Mouse (Mus musculus) stomach, embryonic 15.5 days (tissue): ENCODE measurements around the gene Commd1. TPM values are rescaled to one million over a fixed set of nuclear protein-coding genes. Genes with fewer than 3 reads are reported as not detected.

ENCODE experiments used
- ATAC-seq: fragments of 200-750 bp; cut with Nextera tagmentation; 2 replicates; pipeline ENCODE4 v1.8.0; 2017; ENCODE audit warnings: low read depth, moderate number of reproducible peaks, moderate TSS enrichment; ENCODE audit not compliant: insufficient read depth, low FRiP score
- H3K27ac ChIP-seq: fragments of 300-500 bp; sonication (generic); 2 replicates; pipeline ENCODE4 v1.5.1; 2015; ENCODE audit warnings: mild to moderate bottlenecking, inconsistent platforms
- H3K27me3 ChIP-seq: fragments of 300-500 bp; sonication (generic); replicated peaks from 2 replicates; pipeline ENCODE4 v1.6.1; 2015; ENCODE audit warnings: inconsistent platforms
- H3K36me3 ChIP-seq: fragments of 300-500 bp; sonication (generic); 2 replicates; pipeline ENCODE4 v1.6.1; 2015; ENCODE audit warnings: inconsistent platforms
- H3K4me1 ChIP-seq: fragments of 300-500 bp; sonication (generic); 2 replicates; pipeline ENCODE4 v1.6.1; 2015; ENCODE audit warnings: inconsistent platforms
- H3K4me2 ChIP-seq: fragments of 300-500 bp; sonication (generic); 2 replicates; pipeline ENCODE4 v1.6.1; 2015; ENCODE audit warnings: mild to moderate bottlenecking, inconsistent platforms
- H3K4me3 ChIP-seq: fragments of 300-500 bp; sonication (generic); replicated peaks from 2 replicates; pipeline ENCODE4 v1.5.1; 2015; ENCODE audit warnings: inconsistent platforms
- H3K9ac ChIP-seq: fragments of 300-500 bp; sonication (generic); 2 replicates; pipeline ENCODE4 v1.6.1; 2015; ENCODE audit warnings: inconsistent platforms
- H3K9me3 ChIP-seq: fragments of 300-500 bp; sonication (generic); 2 replicates; pipeline ENCODE4 v1.6.1; 2016; ENCODE audit warnings: inconsistent platforms
- WGBS: fragments of 180-500 bp; shearing (Covaris S2); methylation state at CpG from one replicate; pipeline ENCODE4 v1.1.7; 2015; 5-methylcytosine and 5-hydroxymethylcytosine counted together
- polyA plus RNA-seq: library from polyadenylated mRNA; unstranded; fragments of >200 nt; fragmentation: Nextera tagmentation; extraction: Ambion mirVana; gene quantifications from 2 replicates; pipeline ENCODE4 v1.2.1, GENCODE M21; 2015

Commd1 gene
- polyA plus RNA-seq, 1 experiment from 2014 or later: 368 TPM

DNA sequence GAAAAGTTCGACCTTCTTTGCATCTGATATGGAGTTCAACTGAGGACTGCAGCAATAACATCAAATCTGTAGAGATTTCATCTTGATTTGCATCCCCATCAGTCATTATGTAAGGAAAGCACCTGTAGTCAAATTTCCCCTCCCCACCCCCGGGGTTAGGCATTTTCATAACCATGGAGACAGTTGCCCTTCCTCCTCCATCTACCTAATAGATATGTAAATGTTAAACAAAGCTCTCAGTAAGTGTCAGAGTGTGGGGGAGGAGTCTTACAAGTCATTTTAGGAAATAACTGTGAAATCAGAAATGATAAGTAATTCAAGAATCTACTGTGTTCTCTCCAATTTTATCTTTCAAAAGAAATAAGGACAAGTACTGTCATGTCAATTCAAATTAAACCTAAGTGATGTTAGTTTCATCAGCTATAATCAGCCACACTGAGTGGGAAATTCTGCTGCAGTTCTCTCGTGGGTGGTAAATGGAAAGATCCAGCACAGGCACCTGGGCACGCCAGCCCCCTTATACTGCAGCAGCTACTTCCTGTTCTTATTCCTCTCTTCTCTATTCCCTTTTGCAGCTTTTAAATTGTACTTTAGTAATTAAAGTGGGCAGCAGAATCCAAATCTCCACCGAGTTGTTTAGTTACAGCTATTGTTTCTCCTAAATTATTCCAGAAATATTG lies 45.6 kb downstream of the Commd1 start:
- no peak for ATAC-seq
- Histone ChIP-seq H3K36me3 (no peaks in the 10 kb centered on the region), H3K27ac (no peak overlapping the region), H3K4me3 (no peak overlapping the region), H3K27me3 (no peaks in the 10 kb centered on the region), H3K9ac (no peak overlapping the region), H3K9me3 (no peaks in the 10 kb centered on the region), H3K4me1 (no peaks in the 10 kb centered on the region), H3K4me2 (no peak overlapping the region)
- WGBS: 62% methylated on average over 5 of the region's 5 CpGs

DNA sequence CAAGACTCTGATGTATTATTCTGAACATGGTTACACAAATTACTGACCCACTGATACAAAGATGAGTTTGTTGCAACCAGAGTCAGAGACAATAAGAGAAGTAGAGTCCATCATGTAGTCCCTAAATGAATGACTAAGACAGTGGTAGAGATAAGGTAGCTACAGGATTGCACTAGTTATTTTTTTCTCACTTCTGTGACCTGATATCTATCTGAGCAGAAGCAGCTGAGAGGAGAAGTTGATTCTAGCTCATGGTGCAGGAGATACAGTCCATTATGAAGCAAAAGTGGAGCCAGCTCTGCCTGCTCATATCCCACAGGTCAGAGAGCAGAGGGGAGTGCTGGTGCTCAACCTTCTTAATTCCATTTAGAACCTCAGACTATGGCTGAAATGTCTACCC lies 50.0 kb downstream of the Commd1 start:
- Histone ChIP-seq H3K27me3 (no peaks in the 10 kb centered on the region), H3K27ac (no peak overlapping the region), H3K4me1 (no peaks in the 10 kb centered on the region), H3K4me2 (no peak overlapping the region), H3K36me3 (no peaks in the 10 kb centered on the region), H3K4me3 (no peak overlapping the region), H3K9ac (no peak overlapping the region), H3K9me3 (no peaks in the 10 kb centered on the region)
- ATAC-seq: no peak

DNA sequence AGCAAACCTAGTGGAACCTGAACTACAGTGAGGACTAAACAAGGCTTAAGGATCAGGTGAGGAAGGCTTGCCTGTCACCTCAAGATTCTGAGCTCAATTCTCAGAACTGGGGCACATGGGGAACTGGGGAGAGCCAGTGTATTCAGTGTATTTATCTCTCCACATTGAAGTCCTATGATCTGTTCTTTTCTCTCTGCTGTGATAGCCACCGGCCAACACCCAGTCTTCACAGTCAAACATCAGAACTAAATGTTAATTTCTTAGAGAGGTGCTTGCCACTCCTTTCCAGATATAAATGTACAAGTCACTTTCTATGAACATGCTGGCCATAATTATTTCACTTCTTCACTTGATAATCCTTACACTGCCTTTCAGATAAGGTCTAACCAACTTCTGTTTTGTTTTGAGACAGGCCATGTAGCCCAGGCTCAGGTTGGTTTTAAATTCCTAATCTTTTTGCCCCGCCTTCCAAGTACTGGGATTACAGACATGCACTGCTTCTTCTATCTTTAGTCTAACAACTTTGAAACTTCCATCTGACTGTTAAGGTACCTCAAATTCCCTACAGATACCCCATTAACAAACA lies 50.8 kb downstream of the Commd1 start:
- no peak overlapping the region for H3K4me3 ChIP-seq
- no peaks in the 10 kb centered on the region for H3K4me1 ChIP-seq
- H3K4me2 ChIP-seq: no peak overlapping the region
- no peak overlapping the region for H3K9ac ChIP-seq
- no peaks in the 10 kb centered on the region for H3K9me3 ChIP-seq
- H3K27ac ChIP-seq: no peak overlapping the region
- WGBS: 88% methylated on average over 2 of the region's 2 CpGs
- no peaks in the 10 kb centered on the region for H3K27me3 ChIP-seq
- no peak for ATAC-seq
- H3K36me3 ChIP-seq: no peaks in the 10 kb centered on the region

DNA sequence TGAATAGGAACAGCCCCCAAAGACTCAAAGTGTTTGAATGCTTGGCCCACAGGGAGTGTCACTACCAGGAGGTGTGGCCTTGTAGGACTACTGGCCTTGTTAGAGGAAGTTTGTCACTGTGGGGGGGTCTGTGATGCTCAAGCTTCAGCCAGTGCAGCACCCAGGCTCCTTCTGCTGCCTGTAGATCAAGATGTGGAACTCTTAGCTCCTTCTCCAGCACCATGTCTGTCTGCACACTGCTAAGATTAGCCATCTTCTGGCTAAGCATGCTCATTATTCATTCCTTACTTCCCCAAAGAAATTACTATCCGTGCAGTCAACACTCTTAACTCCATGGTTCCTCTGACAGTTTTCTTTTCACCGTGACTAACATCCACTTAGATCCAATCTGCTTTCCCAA lies 52.1 kb downstream of the Commd1 start:
- Histone ChIP-seq H3K9ac (no peak overlapping the region), H3K36me3 (no peaks in the 10 kb centered on the region), H3K4me1 (no peaks in the 10 kb centered on the region), H3K27me3 (no peaks in the 10 kb centered on the region), H3K27ac (no peak overlapping the region), H3K4me2 (no peak overlapping the region), H3K9me3 (no peaks in the 10 kb centered on the region), H3K4me3 (no peak overlapping the region)
- WGBS: 58% methylated on average over 2 of the region's 2 CpGs
- ATAC-seq: no peak

DNA sequence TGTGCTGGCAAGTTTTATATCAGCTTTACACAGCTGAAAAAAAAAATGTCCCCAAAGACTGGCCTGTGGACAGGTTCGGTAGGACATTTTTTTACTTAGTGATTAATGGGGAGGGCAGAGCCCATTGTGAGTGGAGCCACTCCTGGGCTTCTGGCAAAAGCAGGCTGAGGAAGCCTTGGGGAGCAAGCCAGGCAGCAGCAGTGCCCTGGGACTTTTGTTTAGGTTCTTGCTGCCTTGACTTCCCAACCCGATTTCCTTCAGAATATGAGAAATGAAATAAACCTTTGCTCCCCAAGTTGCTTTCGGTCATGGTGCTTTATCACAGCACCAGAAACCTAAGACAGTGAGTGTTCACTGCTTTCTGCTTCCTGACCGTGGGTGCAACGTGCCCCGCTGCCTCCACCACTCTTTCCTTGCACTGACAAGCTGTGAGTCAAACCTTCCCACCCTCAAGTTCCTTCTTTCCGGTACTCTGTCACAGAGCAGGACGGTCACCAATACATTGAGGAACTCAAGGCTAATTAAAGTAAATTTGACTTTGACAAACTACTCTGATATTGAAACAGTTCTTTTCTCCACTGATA lies 53.5 kb downstream of the Commd1 start:
- no peak overlapping the region for H3K27ac ChIP-seq
- WGBS: 60% methylated on average over 8 of the region's 8 CpGs
- no peaks in the 10 kb centered on the region for H3K9me3 ChIP-seq
- H3K36me3 ChIP-seq: no peaks in the 10 kb centered on the region
- no peak overlapping the region for H3K4me3 ChIP-seq
- ATAC-seq: no peak
- no peaks in the 10 kb centered on the region for H3K4me1 ChIP-seq
- no peak overlapping the region for H3K4me2 ChIP-seq
- no peak overlapping the region for H3K9ac ChIP-seq
- H3K27me3 ChIP-seq: no peaks in the 10 kb centered on the region

DNA sequence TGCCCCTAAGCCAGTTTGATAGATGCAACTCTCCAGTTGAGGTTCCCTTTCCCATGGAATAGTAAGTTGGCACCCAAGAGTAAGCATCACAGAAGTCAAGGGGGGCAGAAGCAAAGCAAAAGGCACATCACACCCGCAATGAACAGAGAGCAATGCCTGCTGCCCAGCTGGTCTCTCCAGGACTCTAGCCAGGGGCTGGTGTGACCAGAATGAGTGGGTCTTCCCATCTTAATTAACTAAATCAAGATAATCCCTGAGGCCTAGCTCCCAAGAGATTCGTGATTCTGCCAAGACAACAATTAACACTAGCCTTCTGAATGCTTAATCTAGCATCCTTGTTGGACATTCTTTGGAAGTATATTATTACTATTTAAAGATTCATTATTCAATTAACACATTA lies 58.6 kb downstream of the Commd1 start:
- Histone ChIP-seq H3K9ac (no peak overlapping the region), H3K9me3 (no peaks in the 10 kb centered on the region), H3K4me2 (no peak overlapping the region), H3K27ac (no peak overlapping the region), H3K27me3 (no peaks in the 10 kb centered on the region), H3K4me1 (no peaks in the 10 kb centered on the region), H3K4me3 (no peak overlapping the region), H3K36me3 (no peaks in the 10 kb centered on the region)
- 88% methylated on average over 2 of the region's 2 CpGs for WGBS
- ATAC-seq: no peak

DNA sequence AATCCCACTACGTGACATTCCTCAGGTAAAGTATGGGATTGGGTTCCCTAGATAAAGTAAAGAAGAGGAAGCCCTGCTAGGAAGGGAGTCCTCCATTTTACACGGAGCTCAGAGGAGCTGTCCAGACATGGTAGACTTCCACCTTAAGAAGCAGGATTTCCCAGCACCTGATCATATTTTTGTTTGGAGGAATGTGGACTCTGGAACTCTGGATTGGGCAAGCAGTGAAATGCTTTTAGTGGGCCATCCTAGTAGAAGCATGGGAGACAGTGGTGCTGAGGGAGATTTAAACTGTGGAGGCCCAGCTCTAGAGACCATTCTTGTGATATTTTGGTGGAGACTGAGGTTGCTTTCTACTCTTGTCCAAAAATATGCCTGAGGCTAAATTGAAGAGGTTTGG lies 59.6 kb downstream of the Commd1 start:
- Histone ChIP-seq H3K36me3 (no peaks in the 10 kb centered on the region), H3K4me1 (no peaks in the 10 kb centered on the region), H3K27me3 (no peaks in the 10 kb centered on the region), H3K9ac (no peak overlapping the region), H3K9me3 (no peaks in the 10 kb centered on the region), H3K27ac (no peak overlapping the region), H3K4me3 (no peak overlapping the region), H3K4me2 (no peak overlapping the region)
- no peak for ATAC-seq
- WGBS: 76% methylated on average over 2 of the region's 2 CpGs

DNA sequence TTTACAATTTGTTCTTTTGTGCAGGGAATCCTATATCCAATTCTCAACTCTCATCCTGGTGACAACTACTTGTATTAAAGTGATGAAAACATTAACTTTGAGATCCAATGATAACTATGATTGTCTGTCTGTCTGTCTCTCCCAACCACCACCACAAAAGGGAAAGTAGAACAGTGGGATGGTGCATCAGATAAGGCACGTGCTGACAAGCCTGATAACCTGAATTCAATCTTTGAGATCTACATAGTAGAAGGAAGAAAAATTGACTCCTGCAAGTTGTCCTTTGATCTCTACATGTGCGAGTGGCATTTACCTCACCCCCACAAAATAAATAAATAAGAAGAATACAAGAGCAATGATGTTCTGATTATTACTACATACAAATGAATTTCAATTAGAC lies 62.8 kb downstream of the Commd1 start:
- WGBS: 76% methylated on average over 2 of the region's 2 CpGs
- Histone ChIP-seq H3K27ac (no peak overlapping the region), H3K4me2 (no peak overlapping the region), H3K9me3 (no peaks in the 10 kb centered on the region), H3K9ac (no peak overlapping the region), H3K4me3 (no peak overlapping the region), H3K4me1 (no peaks in the 10 kb centered on the region), H3K36me3 (no peaks in the 10 kb centered on the region), H3K27me3 (no peaks in the 10 kb centered on the region)
- no peak for ATAC-seq

DNA sequence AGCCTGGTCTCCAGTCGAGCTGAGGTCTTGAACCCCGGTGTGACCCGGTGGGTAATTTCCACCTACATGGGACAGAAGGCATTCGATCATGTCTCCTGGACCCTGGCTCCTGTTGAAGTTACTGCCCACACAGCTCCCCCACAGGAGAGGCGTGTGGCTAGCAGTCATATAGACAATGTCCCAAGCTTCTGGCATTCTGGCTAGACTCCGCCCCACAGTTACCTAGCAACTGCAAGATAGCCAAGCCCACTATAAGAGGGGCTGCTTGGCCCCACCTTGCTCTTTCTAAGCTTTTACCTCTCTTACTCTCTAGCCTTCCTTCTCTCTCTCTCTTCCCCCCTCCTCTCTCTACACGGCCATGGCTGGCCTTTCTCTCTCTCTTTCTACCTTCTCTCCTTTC lies 64.4 kb downstream of the Commd1 start:
- 90% methylated on average over 7 of the region's 7 CpGs for WGBS
- no peak for ATAC-seq

DNA sequence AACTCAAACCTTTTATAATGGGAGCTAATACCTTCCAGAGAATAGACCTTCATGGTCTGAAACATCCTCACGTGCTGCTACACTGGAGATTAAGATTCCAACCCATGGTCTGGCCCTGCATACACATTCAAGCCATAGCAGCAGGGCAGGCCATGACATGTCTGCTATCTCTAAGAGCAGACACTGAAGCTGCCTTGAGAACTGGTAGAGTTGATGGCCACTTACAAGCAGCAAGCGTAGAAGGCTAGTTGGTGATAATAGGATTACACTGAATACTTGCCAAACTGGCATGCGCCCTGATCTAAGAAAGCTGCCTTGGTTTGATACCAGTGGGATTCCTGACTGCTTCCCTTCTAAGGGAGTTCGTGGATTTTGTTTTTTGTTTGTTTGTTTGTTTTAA lies 68.4 kb downstream of the Commd1 start:
- no peak overlapping the region for H3K4me3 ChIP-seq
- no peaks in the 10 kb centered on the region for H3K27me3 ChIP-seq
- ATAC-seq: no peak
- H3K4me2 ChIP-seq: no peak overlapping the region
- WGBS: 78% methylated on average over 4 of the region's 4 CpGs
- no peaks in the 10 kb centered on the region for H3K36me3 ChIP-seq
- no peak overlapping the region for H3K27ac ChIP-seq
- no peaks in the 10 kb centered on the region for H3K9me3 ChIP-seq
- no peak overlapping the region for H3K9ac ChIP-seq
- H3K4me1 ChIP-seq: no peaks in the 10 kb centered on the region

More for the DNA sequence above, 64.4 kb downstream of the Commd1 start:
- Histone ChIP-seq H3K4me2 (no peak overlapping the region), H3K4me1 (no peaks in the 10 kb centered on the region), H3K4me3 (no peak overlapping the region), H3K9ac (no peak overlapping the region), H3K27ac (no peak overlapping the region), H3K27me3 (no peaks in the 10 kb centered on the region), H3K36me3 (no peaks in the 10 kb centered on the region), H3K9me3 (no peaks in the 10 kb centered on the region)

DNA sequence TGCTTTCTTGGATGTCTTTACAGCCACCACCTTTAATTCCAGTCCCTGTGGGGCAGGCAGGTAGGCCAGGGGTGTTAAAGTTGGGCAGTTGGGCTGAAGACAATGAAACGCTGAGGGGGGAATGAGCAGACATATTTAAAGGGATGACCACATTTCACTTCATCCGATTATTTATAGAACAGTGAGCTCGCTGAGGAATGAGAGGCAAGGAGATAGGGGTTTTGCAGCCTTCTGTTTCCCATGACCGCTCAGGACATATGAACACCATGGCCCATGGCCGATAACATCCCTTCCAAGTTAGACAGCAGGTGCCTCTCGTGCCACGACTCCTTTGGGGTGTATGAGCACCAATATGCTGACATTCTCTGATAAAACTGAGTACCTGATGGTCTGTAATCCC lies 70.4 kb downstream of the Commd1 start:
- ATAC-seq: no peak

DNA sequence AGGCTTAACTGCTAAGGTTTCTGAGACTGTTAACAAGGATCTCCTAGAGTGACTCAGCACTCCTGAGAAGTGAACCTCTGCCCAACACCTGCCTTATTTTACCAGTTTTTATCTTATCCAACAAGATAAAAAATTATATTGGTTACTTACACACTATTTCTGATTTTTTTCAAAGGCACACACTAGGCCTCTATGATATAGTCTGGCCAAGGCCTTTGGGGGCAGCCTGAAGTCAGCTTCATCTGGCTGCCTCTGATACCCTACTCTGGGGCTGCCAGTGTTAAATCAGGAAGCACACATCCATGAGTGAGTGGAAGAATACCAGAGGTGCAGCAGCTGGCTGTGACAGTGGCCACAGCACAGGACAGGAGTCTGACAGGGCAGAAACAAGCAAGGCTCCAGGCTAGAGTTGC lies 75.7 kb downstream of the Commd1 start:
- no peak overlapping the region for H3K4me3 ChIP-seq
- H3K27me3 ChIP-seq: no peaks in the 10 kb centered on the region
- no peak overlapping the region for H3K9ac ChIP-seq
- H3K4me2 ChIP-seq: no peak overlapping the region
- H3K9me3 ChIP-seq: no peaks in the 10 kb centered on the region
- no peaks in the 10 kb centered on the region for H3K4me1 ChIP-seq
- no peak for ATAC-seq
- no peaks in the 10 kb centered on the region for H3K36me3 ChIP-seq
- no peak overlapping the region for H3K27ac ChIP-seq

More for the DNA sequence above, 70.4 kb downstream of the Commd1 start:
- Histone ChIP-seq H3K9ac (no peak overlapping the region), H3K4me2 (no peak overlapping the region), H3K4me1 (no peaks in the 10 kb centered on the region), H3K36me3 (no peaks in the 10 kb centered on the region), H3K27ac (no peak overlapping the region), H3K4me3 (no peak overlapping the region), H3K27me3 (no peaks in the 10 kb centered on the region), H3K9me3 (no peaks in the 10 kb centered on the region)
- WGBS: 87% methylated on average over 7 of the region's 7 CpGs
